Mouse (Mus musculus) heart, postnatal 0 days (tissue): Measurements from ENCODE around the gene Nfia.

Source experiments
- CTCF ChIP-seq: IDR thresholded peaks from 2 replicates; pipeline ENCODE4 v1.5.1; 2016; ENCODE audit warnings: antibody characterized with exemption, control low read depth, low read depth
- EP300 ChIP-seq: IDR thresholded peaks from 2 replicates; pipeline ENCODE4 v1.6.1; 2016; ENCODE audit warnings: antibody characterized with exemption, low read depth

- TF ChIP-seq CTCF (no peak), EP300 (no peak)
Observed at GRCm38 (mm10) chr4:97973064-97973463, 200.5 kb downstream of the Nfia start.
